Mouse (Mus musculus) midbrain, embryonic 16.5 days (tissue): ENCODE results near the gene Ppp1r15a. TPM values are rescaled to one million over a fixed set of nuclear protein-coding genes. Genes with fewer than 3 reads are reported as not detected.

ENCODE experiments used
- polyA plus RNA-seq: library from polyadenylated mRNA; unstranded; fragments of >200 nt; fragmentation: Nextera tagmentation; extraction: Ambion mirVana; gene quantifications from 2 replicates; pipeline ENCODE4 v1.2.1, GENCODE M21; 2015

Ppp1r15a gene
- polyA plus RNA-seq, 1 experiment from 2014 or later, result 13.9 TPM

Other genes with a start within 250 kb of the Ppp1r15a start
- gene Slc6a21, start 248.8 kb downstream of the Ppp1r15a start, polyA plus RNA-seq, result not detected in 2 replicates
- 11.1 and 12.4 TPM in 2 replicates for gene Trpm4, start 192.5 kb downstream of the Ppp1r15a start, polyA plus RNA-seq
- gene Hrc, start 191.0 kb downstream of the Ppp1r15a start, polyA plus RNA-seq, result 0.39 and 0.40 TPM in 2 replicates
- gene Ppfia3, start 159.2 kb downstream of the Ppp1r15a start, polyA plus RNA-seq, result 28.5 and 29.2 TPM in 2 replicates
- gene Lin7b, start 155.7 kb downstream of the Ppp1r15a start, polyA plus RNA-seq, result 27.0 and 39.9 TPM in 2 replicates
- 157 and 186 TPM in 2 replicates for gene Snrnp70, start 130.5 kb downstream of the Ppp1r15a start, polyA plus RNA-seq
- not detected in 2 replicates for gene Kcna7, start 120.6 kb downstream of the Ppp1r15a start, polyA plus RNA-seq
- not detected in 2 replicates for gene Ntf5, start 112.6 kb downstream of the Ppp1r15a start, polyA plus RNA-seq
- gene Lhb, start 105.4 kb downstream of the Ppp1r15a start, polyA plus RNA-seq, result 0.39 and 0.88 TPM in 2 replicates
- 20.9 and 21.8 TPM in 2 replicates for gene Gys1, start 91.4 kb downstream of the Ppp1r15a start, polyA plus RNA-seq
- 103 and 110 TPM in 2 replicates for gene Ruvbl2, start 88.2 kb downstream of the Ppp1r15a start, polyA plus RNA-seq
- 5,323 and 5,449 TPM in 2 replicates for gene Ftl1, start 66.4 kb downstream of the Ppp1r15a start, polyA plus RNA-seq
- 232 and 243 TPM in 2 replicates for gene Bax, start 59.4 kb downstream of the Ppp1r15a start, polyA plus RNA-seq
- gene Tulp2, start 44.4 kb downstream of the Ppp1r15a start, polyA plus RNA-seq, result 0.15 and 0.16 TPM in 2 replicates
- not detected in 2 replicates for gene Gm45808, start 39.5 kb downstream of the Ppp1r15a start, polyA plus RNA-seq
- 4.1 and 4.2 TPM in 2 replicates for gene Dhdh, start 37.5 kb downstream of the Ppp1r15a start, polyA plus RNA-seq
- gene Nucb1, start 15.9 kb downstream of the Ppp1r15a start, polyA plus RNA-seq, result 107 and 119 TPM in 2 replicates
- gene Plekha4, start 62 bp upstream of the Ppp1r15a start, polyA plus RNA-seq, result 0.81 and 0.87 TPM in 2 replicates
- 0.21 TPM in 1 of 2 replicates, not detected in the other for gene Hsd17b14, start 28.6 kb upstream of the Ppp1r15a start, polyA plus RNA-seq
- 23.6 and 25.0 TPM in 2 replicates for gene Bcat2, start 43.9 kb upstream of the Ppp1r15a start, polyA plus RNA-seq
- gene Fgf21, start 89.2 kb upstream of the Ppp1r15a start, polyA plus RNA-seq, result not detected in 2 replicates
- gene Fut1, start 91.0 kb upstream of the Ppp1r15a start, polyA plus RNA-seq, result not detected in 2 replicates
- gene Izumo1, start 95.5 kb upstream of the Ppp1r15a start, polyA plus RNA-seq, result not detected in 2 replicates
- 17.2 and 18.5 TPM in 2 replicates for gene Rasip1, start 101.2 kb upstream of the Ppp1r15a start, polyA plus RNA-seq
- 3.4 and 4.6 TPM in 2 replicates for gene Mamstr, start 113.7 kb upstream of the Ppp1r15a start, polyA plus RNA-seq
- gene Fut2, start 140.1 kb upstream of the Ppp1r15a start, polyA plus RNA-seq, result 0.16 TPM in 2 replicates
- 0.23 and 0.71 TPM in 2 replicates for gene Ntn5, start 157.8 kb upstream of the Ppp1r15a start, polyA plus RNA-seq
- gene Sec1, start 168.1 kb upstream of the Ppp1r15a start, polyA plus RNA-seq, result 0.24 and 0.28 TPM in 2 replicates
- gene Car11, start 173.6 kb upstream of the Ppp1r15a start, polyA plus RNA-seq, result 71.6 and 89.9 TPM in 2 replicates
- 2.3 and 3.4 TPM in 2 replicates for gene Dbp, start 178.8 kb upstream of the Ppp1r15a start, polyA plus RNA-seq
- gene Rpl18, start 189.2 kb upstream of the Ppp1r15a start, polyA plus RNA-seq, result 475 and 495 TPM in 2 replicates
- gene Sphk2, start 191.7 kb upstream of the Ppp1r15a start, polyA plus RNA-seq, result 21.9 and 23.0 TPM in 2 replicates
- gene Fam83e, start 194.9 kb upstream of the Ppp1r15a start, polyA plus RNA-seq, result 0.48 and 0.62 TPM in 2 replicates
- not detected in 2 replicates for gene Spaca4, start 199.5 kb upstream of the Ppp1r15a start, polyA plus RNA-seq